Comparison of ENCODE assay signal across 11 mouse cellular contexts in genomic region chr12:107981231-107981630, GRCm38 (mm10). TPM values are rescaled to one million over a fixed set of nuclear protein-coding genes. Genes with fewer than 3 reads are reported as not detected.
DNase-seq lines count a peak whose midpoint lies in the region; ATAC-seq and TF ChIP-seq lines count a peak whose summit lies in the region.
"Had no signal": no experiment of that assay in that cellular context is flagged by ENCODE, and none has a peak within 500 bp of the region (broad histone marks: within the 10 kb centered on the region; RNA-seq: fewer than 3 reads in every experiment).

No protein-coding gene starts in this region.

- DNase-seq in layer of hippocampus, adult 2 months (ENCODE audit: low spot score in 2 of 2) = no peak
- no peak for DNase-seq in layer of hippocampus, adult 9-11 months
- no peak for DNase-seq in left cerebral cortex, adult 11 months (ENCODE audit: low spot score)
- DNase-seq in left cerebral cortex, adult 18-20 months (ENCODE audit: low spot score in 2 of 2) = no peak
- DNase-seq: layer of hippocampus, postnatal 36 days; lung, postnatal 10 days; spleen, adult 18-20 months had no signal

- peak overlapping the region; percentile 76 for H3K27ac ChIP-seq in layer of hippocampus, adult 2 months
- peak overlapping the region; percentile 91 for H3K27ac ChIP-seq in forebrain, embryonic 12.5 days
- no peak overlapping the region for H3K27ac ChIP-seq in intestine, embryonic 16.5 days (ENCODE audit: low read length)
- no peak overlapping the region for H3K27ac ChIP-seq in stomach, embryonic 15.5 days

- peaks cover 79% of the 10 kb centered on the region for H3K4me1 ChIP-seq in forebrain, embryonic 12.5 days
- peaks cover 31% of the 10 kb centered on the region for H3K4me1 ChIP-seq in intestine, embryonic 16.5 days (ENCODE audit: control insufficient read depth, insufficient read depth, low read length)
- H3K4me1 ChIP-seq in stomach, embryonic 15.5 days = peaks cover 36% of the 10 kb centered on the region

- H3K4me2 ChIP-seq in forebrain, embryonic 12.5 days = peak overlapping the region; percentile 67
- H3K4me2 ChIP-seq in intestine, embryonic 16.5 days (ENCODE audit: low read depth, low read length) = peak overlapping the region; percentile 96
- H3K4me2 ChIP-seq in stomach, embryonic 15.5 days = peak overlapping the region; percentile 93

- TF ChIP-seq CTCF in layer of hippocampus, adult 2 months (conservative IDR thresholded peaks at IDR 0.05) = no peak

- no peak for ATAC-seq in forebrain, embryonic 12.5 days (ENCODE audit: low FRiP score)
- peak; percentile 17; the same call in 1 of the 2 replicates for ATAC-seq in intestine, embryonic 16.5 days
- no peak for ATAC-seq in stomach, embryonic 15.5 days (ENCODE audit: insufficient read depth, low FRiP score, low read depth)

- peaks cover 6% of the 10 kb centered on the region; the same call in 1 of the 2 replicates for H3K36me3 ChIP-seq in forebrain, embryonic 12.5 days (replicated peaks)
- no peaks in the 10 kb centered on the region for H3K36me3 ChIP-seq in intestine, embryonic 16.5 days (ENCODE audit: control insufficient read depth, insufficient read depth, low read length)
- no peaks in the 10 kb centered on the region for H3K36me3 ChIP-seq in stomach, embryonic 15.5 days

- H3K4me3 ChIP-seq in layer of hippocampus, adult 2 months = no peak overlapping the region; the same call in 1 of the 2 replicates
- H3K4me3 ChIP-seq in forebrain, embryonic 12.5 days (replicated peaks) = 0 out of 2 replicates have a peak overlapping the region, but pooled peaks have one; percentile 33
- no peak overlapping the region for H3K4me3 ChIP-seq in intestine, embryonic 16.5 days (ENCODE audit: low read length)
- no peak overlapping the region for H3K4me3 ChIP-seq in stomach, embryonic 15.5 days (replicated peaks)

- H3K9me3 ChIP-seq in forebrain, embryonic 12.5 days = no peaks in the 10 kb centered on the region
- H3K9me3 ChIP-seq in intestine, embryonic 16.5 days (ENCODE audit: control insufficient read depth, low read length) = no peaks in the 10 kb centered on the region
- H3K9me3 ChIP-seq in stomach, embryonic 15.5 days = no peaks in the 10 kb centered on the region

- peaks cover 3% of the 10 kb centered on the region; the same call in 1 of the 2 replicates for H3K27me3 ChIP-seq in forebrain, embryonic 12.5 days
- no peaks in the 10 kb centered on the region for H3K27me3 ChIP-seq in intestine, embryonic 16.5 days (replicated peaks; ENCODE audit: control insufficient read depth, insufficient read depth, low read length)
- H3K27me3 ChIP-seq in stomach, embryonic 15.5 days (replicated peaks) = no peaks in the 10 kb centered on the region

- 21% methylated on average over 6 of the region's 6 CpGs for whole genome bisulfite sequencing in forebrain, embryonic 12.5 days
- 41% methylated on average over 6 of the region's 6 CpGs for WGBS in intestine, embryonic 16.5 days
- 63% methylated on average over 6 of the region's 6 CpGs for WGBS in stomach, embryonic 15.5 days

- peak overlapping the region; percentile 21; the same call in 1 of the 2 replicates for H3K9ac ChIP-seq in forebrain, embryonic 12.5 days
- H3K9ac ChIP-seq in intestine, embryonic 16.5 days (ENCODE audit: low read depth, low read length) = 0 out of 2 replicates have a peak overlapping the region, but pooled peaks have one; percentile 73
- H3K9ac ChIP-seq in stomach, embryonic 15.5 days = no peak overlapping the region

RNA-seq across cellular contexts. Expression of gene Bcl11b, which starts 22.2 kb away (rescaled TPM):
- 100 to 1,000 TPM; 144 to 145 TPM for total RNA-seq in layer of hippocampus, adult 2 months (2021)
- polyA plus RNA-seq in forebrain, embryonic 12.5 days (2016; fragmentation: Nextera tagmentation; extraction: Ambion mirVana) = 46.0 and 54.4 TPM in 2 replicates
- polyA plus RNA-seq in intestine, embryonic 16.5 days (2015; fragmentation: Nextera tagmentation; extraction: Ambion mirVana) = 3.4 and 5.5 TPM in 2 replicates
- 5.3 and 5.7 TPM in 2 replicates for polyA plus RNA-seq in stomach, embryonic 15.5 days (2015; fragmentation: Nextera tagmentation; extraction: Ambion mirVana)
- 10 to 100 TPM; 60.4 to 75.6 TPM for total RNA-seq in left cerebral cortex, adult 18-20 months (2021)
- total RNA-seq: MEL had no signal

Comparison
In these comparisons a context has a peak if more than half of its experiments do, and no peak if none do; other contexts are left out.
1. H3K27ac ChIP-seq: peak in layer of hippocampus, adult 2 months (single experiment) and forebrain, embryonic 12.5 days (single experiment); none in intestine, embryonic 16.5 days (single experiment) and stomach, embryonic 15.5 days (single experiment).
2. Peak in every context shown above with its lines, with median percentiles within 50 percentile points of each other: H3K4me2 ChIP-seq.